Mouse (Mus musculus) erythroid progenitor cell, adult 5-6 weeks (primary cell): ENCODE measurements around the gene Zfp819. TPM values are rescaled to one million over a fixed set of nuclear protein-coding genes. Genes with fewer than 3 reads are reported as not detected.
"Not testable (repeated sequence)": the region's sequence is repeated elsewhere in the genome, so short reads cannot be mapped to it uniquely, and the experiment has no call there.

ENCODE experiments used
- ATAC-seq: replicated peaks from 2 replicates; pipeline ENCODE4 v1.8.0; 2016; ENCODE audit warnings: moderate number of reproducible peaks, mild to moderate bottlenecking, moderate TSS enrichment, inconsistent platforms; ENCODE audit not compliant: poor library complexity, low FRiP score, severe bottlenecking
- total RNA-seq, 2 experiments: library from RNA; stranded (forward) in 1 of 2; stranded (reverse) in 1 of 2; fragments of 150-400 nt in 1 of 2; fragments of 186-747, 209-891 nt in 1 of 2; gene quantifications; 2 replicates each; pipeline versions ENCODE4 v1.2.3 to v1.2.4; 2015 to 2017; ENCODE audit warnings: low replicate concordance in 2 of 2

Gene Zfp819
- total RNA-seq, 2 experiments from 2014 or later: not detected

- ATAC-seq: no peak
These were observed 30.1 kb downstream of the Zfp819 start for GRCm38 (mm10) chr7:43637118-43637517.

- no peak for ATAC-seq
These were observed 35.6 kb downstream of the Zfp819 start for GRCm38 (mm10) chr7:43642587-43642986.

DNA sequence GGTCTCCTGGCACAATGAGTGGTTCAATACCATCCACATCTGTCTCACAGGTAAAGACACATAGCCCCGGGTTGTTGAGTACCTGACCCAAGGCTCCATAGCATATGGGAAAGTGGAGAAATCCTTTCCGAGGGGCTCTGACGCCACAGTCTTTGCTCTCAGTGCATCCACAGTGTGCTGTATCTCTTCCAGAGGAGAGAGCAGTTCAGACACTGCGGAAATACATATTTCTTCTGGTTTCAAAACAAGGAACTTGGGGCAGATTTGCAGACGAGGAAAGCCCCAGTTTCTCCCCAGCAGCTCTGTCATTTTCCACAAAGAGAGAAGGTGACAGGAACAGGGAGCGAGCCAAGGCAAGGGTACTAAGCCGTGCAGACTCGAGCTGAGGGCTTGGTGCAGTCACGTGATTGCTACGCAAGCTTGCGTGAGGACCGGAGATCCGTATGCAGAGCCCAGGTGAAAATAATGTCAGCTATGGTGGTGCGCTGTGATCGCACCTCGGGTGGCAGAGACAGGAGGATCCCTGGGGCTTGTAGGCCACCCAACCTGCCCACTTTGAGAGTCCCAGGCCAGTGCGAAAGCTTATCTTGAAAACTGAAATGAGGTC is 36.2 kb downstream of the Zfp819 start:
- ATAC-seq: no peak

DNA sequence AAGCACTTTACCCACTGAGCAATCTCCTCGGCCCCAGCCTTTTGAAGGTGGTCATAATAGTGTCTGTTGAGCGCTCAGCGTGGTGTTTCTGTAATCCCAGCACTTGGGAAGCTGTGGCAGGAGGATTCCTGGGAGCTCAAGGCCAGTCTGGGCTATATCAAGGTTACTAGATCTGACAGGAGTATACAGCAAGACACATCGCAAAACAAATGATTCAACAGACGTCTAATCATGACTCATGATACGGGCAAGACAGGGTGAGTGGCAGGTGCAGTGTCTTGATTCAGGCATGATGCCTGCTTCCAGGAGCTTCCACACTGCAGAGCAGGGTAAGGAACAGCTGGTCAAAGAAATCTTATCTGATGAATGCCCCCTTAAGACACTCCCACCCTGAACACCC is 45.7 kb downstream of the Zfp819 start:
- no peak for ATAC-seq

DNA sequence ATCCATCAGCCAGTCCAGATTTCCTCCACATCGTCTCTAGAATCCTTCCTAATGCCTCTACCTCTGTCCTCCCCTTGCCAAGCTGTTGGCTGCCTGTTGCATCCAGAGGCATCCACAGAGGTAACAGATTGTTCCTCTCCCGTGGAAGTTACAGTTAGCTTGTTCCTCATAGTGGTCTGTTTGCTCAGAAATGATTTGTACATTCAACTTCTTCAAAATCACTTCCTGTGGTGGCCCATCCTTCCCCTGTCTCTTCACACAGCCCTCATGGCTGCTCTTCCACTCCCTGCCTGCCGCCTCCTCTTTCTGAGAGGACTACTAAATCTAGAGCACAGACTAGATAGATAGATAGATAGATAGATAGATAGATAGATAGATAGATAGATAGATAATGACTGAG is 47.5 kb downstream of the Zfp819 start:
- ATAC-seq: no peak

GRCm38 (mm10) chr7:43656232-43656631 is 49.3 kb downstream of the Zfp819 start:
- ATAC-seq: no peak

DNA sequence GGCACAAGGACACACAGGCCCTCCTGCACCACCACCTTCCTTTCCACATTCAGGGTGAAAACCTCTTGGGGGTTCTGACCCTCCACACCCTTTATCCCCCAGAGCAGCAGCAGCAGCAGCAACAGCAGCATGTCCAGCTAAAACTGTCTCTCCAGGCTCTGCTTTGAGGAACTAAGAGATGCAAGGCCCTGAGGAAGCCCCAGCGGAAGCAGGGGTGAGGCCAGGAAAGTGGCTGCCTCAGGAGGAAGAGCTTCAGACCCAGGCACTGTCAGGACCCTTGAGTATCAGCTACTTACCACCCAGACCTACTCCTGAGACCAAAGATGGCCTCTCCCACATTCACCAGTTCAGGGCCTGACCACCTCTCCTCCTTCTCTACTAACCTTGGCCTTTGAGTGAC is 53.0 kb downstream of the Zfp819 start, which contains the start of gene Siglece:
Siglece (minus strand) TSS at position 160 of the 400 bp plus-strand sequence.
- no peak for ATAC-seq

DNA sequence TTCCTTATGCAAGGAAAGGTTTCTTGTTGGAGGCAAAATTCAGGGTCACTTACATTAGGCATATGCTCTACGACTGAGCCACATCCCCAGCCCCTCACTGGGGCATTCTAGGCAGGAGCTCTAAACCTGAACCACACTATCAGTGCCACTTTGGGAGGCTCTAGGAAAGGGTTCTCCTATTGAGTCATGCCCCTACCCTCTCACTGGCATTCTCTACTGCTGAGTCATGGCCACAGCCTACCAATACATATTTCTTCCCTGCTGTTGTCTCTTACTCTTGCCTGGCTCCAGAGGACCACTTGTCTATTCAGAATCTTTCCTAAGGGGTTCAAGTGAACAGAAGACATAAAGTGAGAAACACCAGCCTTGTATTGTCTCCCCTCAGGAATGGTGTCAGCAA is 55.8 kb downstream of the Zfp819 start:
- no peak for ATAC-seq

GRCm38 (mm10) chr7:43667221-43667620 is 60.3 kb downstream of the Zfp819 start:
- ATAC-seq: not testable (repeated sequence)

Other genes starting within 250 kb of the Zfp819 start
- gene Siglecg, start 199.0 kb upstream of the Zfp819 start, total RNA-seq (2015; ENCODE audit: low replicate concordance): 9.4 and 12.2 TPM in 2 replicates
- 4.2 and 7.0 TPM in 2 replicates for gene Siglecg, start 199.0 kb upstream of the Zfp819 start, total RNA-seq (2017; ENCODE audit: low replicate concordance)
- not detected in 2 replicates for gene Lim2, start 179.5 kb upstream of the Zfp819 start, total RNA-seq (2015; ENCODE audit: low replicate concordance)
- not detected in 2 replicates for gene Lim2, start 179.5 kb upstream of the Zfp819 start, total RNA-seq (2017; ENCODE audit: low replicate concordance)
- 114 and 122 TPM in 2 replicates for gene Nkg7, start 170.1 kb upstream of the Zfp819 start, total RNA-seq (2015; ENCODE audit: low replicate concordance)
- 9.2 and 24.6 TPM in 2 replicates for gene Nkg7, start 170.1 kb upstream of the Zfp819 start, total RNA-seq (2017; ENCODE audit: low replicate concordance)
- gene Cldnd2, start 166.4 kb upstream of the Zfp819 start, total RNA-seq (2015; ENCODE audit: low replicate concordance): not detected in 2 replicates
- gene Cldnd2, start 166.4 kb upstream of the Zfp819 start, total RNA-seq (2017; ENCODE audit: low replicate concordance): not detected in 2 replicates
- 46.5 and 102 TPM in 2 replicates for gene Etfb, start 163.1 kb upstream of the Zfp819 start, total RNA-seq (2015; ENCODE audit: low replicate concordance)
- gene Etfb, start 163.1 kb upstream of the Zfp819 start, total RNA-seq (2017; ENCODE audit: low replicate concordance): 70.3 and 109 TPM in 2 replicates
- not detected in 2 replicates for gene Gm45233, start 163.0 kb upstream of the Zfp819 start, total RNA-seq (2015; ENCODE audit: low replicate concordance)
- gene Gm45233, start 163.0 kb upstream of the Zfp819 start, total RNA-seq (2017; ENCODE audit: low replicate concordance): 5.8 TPM in 1 of 2 replicates, not detected in the other
- 1.7 TPM in 1 of 2 replicates, not detected in the other for gene Vsig10l, start 144.0 kb upstream of the Zfp819 start, total RNA-seq (2015; ENCODE audit: low replicate concordance)
- gene Vsig10l, start 144.0 kb upstream of the Zfp819 start, total RNA-seq (2017; ENCODE audit: low replicate concordance): 0.13 and 0.23 TPM in 2 replicates
- not detected in 2 replicates for gene Iglon5, start 117.1 kb upstream of the Zfp819 start, total RNA-seq (2015; ENCODE audit: low replicate concordance)
- gene Iglon5, start 117.1 kb upstream of the Zfp819 start, total RNA-seq (2017; ENCODE audit: low replicate concordance): not detected in 2 replicates
- gene 4931406B18Rik, start 101.2 kb upstream of the Zfp819 start, total RNA-seq (2015; ENCODE audit: low replicate concordance): not detected in 2 replicates
- not detected in 2 replicates for gene 4931406B18Rik, start 101.2 kb upstream of the Zfp819 start, total RNA-seq (2017; ENCODE audit: low replicate concordance)
- 11.9 and 18.9 TPM in 2 replicates for gene Cd33, start 62.7 kb upstream of the Zfp819 start, total RNA-seq (2015; ENCODE audit: low replicate concordance)
- 2.8 and 5.1 TPM in 2 replicates for gene Cd33, start 62.7 kb upstream of the Zfp819 start, total RNA-seq (2017; ENCODE audit: low replicate concordance)
- not detected in 2 replicates for gene Zfp658, start 44.9 kb upstream of the Zfp819 start, total RNA-seq (2015; ENCODE audit: low replicate concordance)
- gene Zfp658, start 44.9 kb upstream of the Zfp819 start, total RNA-seq (2017; ENCODE audit: low replicate concordance): 0.51 and 0.91 TPM in 2 replicates
- gene Zfp719, start 27.6 kb upstream of the Zfp819 start, total RNA-seq (2015; ENCODE audit: low replicate concordance): 0.84 and 2.9 TPM in 2 replicates
- 0.15 and 5.5 TPM in 2 replicates for gene Zfp719, start 27.6 kb upstream of the Zfp819 start, total RNA-seq (2017; ENCODE audit: low replicate concordance)
- not detected in 2 replicates for gene Ceacam18, start 27.5 kb downstream of the Zfp819 start, total RNA-seq (2015; ENCODE audit: low replicate concordance)
- not detected in 2 replicates for gene Ceacam18, start 27.5 kb downstream of the Zfp819 start, total RNA-seq (2017; ENCODE audit: low replicate concordance)
- 5.8 and 7.1 TPM in 2 replicates for gene Siglece, start 53.0 kb downstream of the Zfp819 start, total RNA-seq (2015; ENCODE audit: low replicate concordance)
- 3.9 and 8.8 TPM in 2 replicates for gene Siglece, start 53.0 kb downstream of the Zfp819 start, total RNA-seq (2017; ENCODE audit: low replicate concordance)
- gene Ctu1, start 64.8 kb downstream of the Zfp819 start, total RNA-seq (2015; ENCODE audit: low replicate concordance): 2.1 and 3.2 TPM in 2 replicates
- 0.51 TPM in 1 of 2 replicates, not detected in the other for gene Ctu1, start 64.8 kb downstream of the Zfp819 start, total RNA-seq (2017; ENCODE audit: low replicate concordance)
- gene Klk14, start 83.2 kb downstream of the Zfp819 start, total RNA-seq (2015; ENCODE audit: low replicate concordance): not detected in 2 replicates
- not detected in 2 replicates for gene Klk14, start 83.2 kb downstream of the Zfp819 start, total RNA-seq (2017; ENCODE audit: low replicate concordance)
- not detected in 2 replicates for gene Klk13, start 105.4 kb downstream of the Zfp819 start, total RNA-seq (2015; ENCODE audit: low replicate concordance)
- gene Klk13, start 105.4 kb downstream of the Zfp819 start, total RNA-seq (2017; ENCODE audit: low replicate concordance): not detected in 2 replicates
- gene Klk12, start 161.7 kb downstream of the Zfp819 start, total RNA-seq (2015; ENCODE audit: low replicate concordance): not detected in 2 replicates
- not detected in 2 replicates for gene Klk12, start 161.7 kb downstream of the Zfp819 start, total RNA-seq (2017; ENCODE audit: low replicate concordance)
- gene Klk11, start 167.4 kb downstream of the Zfp819 start, total RNA-seq (2015; ENCODE audit: low replicate concordance): not detected in 2 replicates
- gene Klk11, start 167.4 kb downstream of the Zfp819 start, total RNA-seq (2017; ENCODE audit: low replicate concordance): not detected in 2 replicates
- not detected in 2 replicates for gene Klk10, start 173.9 kb downstream of the Zfp819 start, total RNA-seq (2015; ENCODE audit: low replicate concordance)
- gene Klk10, start 173.9 kb downstream of the Zfp819 start, total RNA-seq (2017; ENCODE audit: low replicate concordance): not detected in 2 replicates
- not detected in 2 replicates for gene Klk9, start 184.7 kb downstream of the Zfp819 start, total RNA-seq (2015; ENCODE audit: low replicate concordance)
- not detected in 2 replicates for gene Klk9, start 184.7 kb downstream of the Zfp819 start, total RNA-seq (2017; ENCODE audit: low replicate concordance)
- gene Klk8, start 190.4 kb downstream of the Zfp819 start, total RNA-seq (2015; ENCODE audit: low replicate concordance): not detected in 2 replicates
- gene Klk8, start 190.4 kb downstream of the Zfp819 start, total RNA-seq (2017; ENCODE audit: low replicate concordance): not detected in 2 replicates
- gene Klk7, start 204.1 kb downstream of the Zfp819 start, total RNA-seq (2015; ENCODE audit: low replicate concordance): not detected in 2 replicates
- gene Klk7, start 204.1 kb downstream of the Zfp819 start, total RNA-seq (2017; ENCODE audit: low replicate concordance): not detected in 2 replicates
- not detected in 2 replicates for gene Klk6, start 217.3 kb downstream of the Zfp819 start, total RNA-seq (2015; ENCODE audit: low replicate concordance)
- gene Klk6, start 217.3 kb downstream of the Zfp819 start, total RNA-seq (2017; ENCODE audit: low replicate concordance): not detected in 2 replicates
- gene Klk5, start 234.8 kb downstream of the Zfp819 start, total RNA-seq (2015; ENCODE audit: low replicate concordance): not detected in 2 replicates
- not detected in 2 replicates for gene Klk5, start 234.8 kb downstream of the Zfp819 start, total RNA-seq (2017; ENCODE audit: low replicate concordance)